Mouse (Mus musculus) Patski (cell line): ENCODE data around the gene Slk. TPM values are rescaled to one million over a fixed set of nuclear protein-coding genes. Genes with fewer than 3 reads are reported as not detected.

ENCODE experiments used
- ATAC-seq: fragments of 100-300 bp; one replicate; pipeline ENCODE4 v1.8.0; 2021
- CTCF ChIA-PET: fragments of 350-600 bp; sonication (Branson Sonifier 250); formaldehyde crosslinking; loops from one replicate; lab custom pipeline; 2022; ENCODE audit warnings: inconsistent platforms; lab: Charles Lee
- POLR2A ChIA-PET: fragments of 350-600 bp; sonication (Branson Sonifier 250); formaldehyde crosslinking; loops from one replicate; lab custom pipeline; 2022; ENCODE audit warnings: antibody characterized with exemption, inconsistent platforms; lab: Charles Lee
- DNase-seq: peaks from one replicate; pipeline ENCODE4 v3.0.0-alpha.2; 2011; ENCODE audit warnings: low read depth, low spot score
- H3K27me3 ChIP-seq: fragments of 371-371 bp; one replicate; pipeline ENCODE4 v1.5.1; 2021
- CTCF ChIP-seq: fragments of 100-300 bp; IDR thresholded peaks from one replicate; pipeline ENCODE4 v1.5.1; 2021
- in situ Hi-C: fragments of 300-500 bp; cut with MboI; formaldehyde crosslinking; loops from 3 replicates; pipeline ENCODE4 v1.11.1; 2018; ENCODE audit warnings: low pct_unique_long_range_greater_than_20kb, mixed read lengths
- polyA plus RNA-seq: library from polyadenylated mRNA; unstranded; gene quantifications from one replicate; pipeline ENCODE4 v1.2.3, GENCODE M21; 2021

Gene Slk
- polyA plus RNA-seq: 50.5 TPM

GRCm38 (mm10) chr19:47579225-47579787, at the start of gene Slk:
Slk (plus strand) TSS chr19:47579678.
- TF ChIP-seq CTCF: no peak
- ATAC-seq (peak; percentile 83), DNase-seq (no peak)
- no peaks in the 10 kb centered on the region for H3K27me3 ChIP-seq
- in situ Hi-C loops: loop anchor here (5.0 kb wide), 1 partner anchor 57 kb away; no protein-coding TSS in a partner anchor
- ChIA-PET POLR2A (interaction anchor here (1.4 kb wide), 1 partner anchor 9 kb away, joined by 6 read pairs; no protein-coding TSS in a partner anchor), CTCF (no interaction called here)

GRCm38 (mm10) chr19:47531309-47531708, 48.2 kb upstream of the Slk start:
- DNase-seq: no peak
- ChIA-PET CTCF (no interaction called here), POLR2A (no interaction called here)
- no peak for ATAC-seq
- in situ Hi-C loops: loop anchor here (10.0 kb wide), 1 partner anchor 203 kb away; the partner anchor contains the start of gene Sfr1
- H3K27me3 ChIP-seq: no peaks in the 10 kb centered on the region
- no peak for TF ChIP-seq CTCF

GRCm38 (mm10) chr19:47532449-47532848, 47.0 kb upstream of the Slk start:
- ChIA-PET CTCF (no interaction called here), POLR2A (no interaction called here)
- no peak for TF ChIP-seq CTCF
- in situ Hi-C loops: loop anchor here (10.0 kb wide), 1 partner anchor 202 kb away; the partner anchor contains the start of gene Sfr1
- DNase-seq (no peak), ATAC-seq (no peak)
- no peaks in the 10 kb centered on the region for H3K27me3 ChIP-seq

GRCm38 (mm10) chr19:47534131-47534530, 45.3 kb upstream of the Slk start:
- H3K27me3 ChIP-seq: no peaks in the 10 kb centered on the region
- no peak for TF ChIP-seq CTCF
- CTCF ChIA-PET: interaction anchor here (1.8 kb wide), 1 partner anchor 15 kb away, joined by 5 read pairs; no protein-coding TSS in a partner anchor
- no peak for ATAC-seq
- POLR2A ChIA-PET: interaction anchor here (0.6 kb wide), 1 partner anchor 19 kb away, joined by 3 read pairs; no protein-coding TSS in a partner anchor
- in situ Hi-C loops: loop anchor here (10.0 kb wide), 1 partner anchor 201 kb away; the partner anchor contains the start of gene Sfr1
- no peak for DNase-seq

- in situ Hi-C loops: loop anchor here (10.0 kb wide), 1 partner anchor 198 kb away; the partner anchor contains the start of gene Sfr1
- DNase-seq (peak; percentile 60), ATAC-seq (peak; percentile 96)
- ChIA-PET CTCF (interaction anchor here (0.8 kb wide), 1 partner anchor 108 kb away, joined by 4 read pairs; no protein-coding TSS in a partner anchor), POLR2A (no interaction called here)
- no peak for TF ChIP-seq CTCF
- no peaks in the 10 kb centered on the region for H3K27me3 ChIP-seq
These were observed 42.8 kb upstream of the Slk start for GRCm38 (mm10) chr19:47536521-47537299.

- ChIA-PET CTCF (no interaction called here), POLR2A (no interaction called here)
- DNase-seq (no peak), ATAC-seq (peak; percentile 13)
- no peaks in the 10 kb centered on the region for H3K27me3 ChIP-seq
- no peak for TF ChIP-seq CTCF
- in situ Hi-C loops: loop anchor here (10.0 kb wide), 1 partner anchor 197 kb away; the partner anchor contains the start of gene Sfr1
These were observed 42.1 kb upstream of the Slk start, which contains the start of gene Stn1 for GRCm38 (mm10) chr19:47537300-47537792. Stn1 (minus strand) TSS chr19:47537507.

GRCm38 (mm10) chr19:47537879-47538278, 41.6 kb upstream of the Slk start:
- DNase-seq (no peak), ATAC-seq (no peak)
- no peaks in the 10 kb centered on the region for H3K27me3 ChIP-seq
- in situ Hi-C loops: loop anchor here (10.0 kb wide), 1 partner anchor 197 kb away; the partner anchor contains the start of gene Sfr1
- ChIA-PET CTCF (no interaction called here), POLR2A (no interaction called here)
- TF ChIP-seq CTCF: no peak

GRCm38 (mm10) chr19:47538801-47539200, 40.7 kb upstream of the Slk start:
- ChIA-PET CTCF (interaction anchor here (1.2 kb wide), 1 partner anchor 47 kb away, joined by 3 read pairs; no protein-coding TSS in a partner anchor), POLR2A (interaction anchor here (0.6 kb wide), 1 partner anchor 747 kb away, joined by 3 read pairs; no protein-coding TSS in a partner anchor)
- ATAC-seq: no peak
- DNase-seq: no peak
- TF ChIP-seq CTCF: no peak
- H3K27me3 ChIP-seq: no peaks in the 10 kb centered on the region
- in situ Hi-C loops: loop anchor here (10.0 kb wide), 1 partner anchor 196 kb away; the partner anchor contains the start of gene Sfr1

- in situ Hi-C loops: no loop called here
- no peak for DNase-seq
- no peak for ATAC-seq
- ChIA-PET POLR2A (no interaction called here), CTCF (no interaction called here)
- no peak for TF ChIP-seq CTCF
- no peaks in the 10 kb centered on the region for H3K27me3 ChIP-seq
These were observed 37.0 kb upstream of the Slk start for GRCm38 (mm10) chr19:47542441-47542840.

GRCm38 (mm10) chr19:47545055-47545454, 34.4 kb upstream of the Slk start:
- ChIA-PET CTCF (no interaction called here), POLR2A (no interaction called here)
- in situ Hi-C loops: no loop called here
- DNase-seq (no peak), ATAC-seq (no peak)
- no peaks in the 10 kb centered on the region for H3K27me3 ChIP-seq
- no peak for TF ChIP-seq CTCF
